Mouse (Mus musculus): ENCODE measurements at regions not wholly inside any gene's neighbourhood (a gene's known extent, or its start where the extent isn't known, plus 50 kb on each side); places are given as distances from the start of the nearest gene placed in this dataset.
A peak's percentile ranks its signal among the peaks of the same experiment; 100 is the strongest.

DNA sequence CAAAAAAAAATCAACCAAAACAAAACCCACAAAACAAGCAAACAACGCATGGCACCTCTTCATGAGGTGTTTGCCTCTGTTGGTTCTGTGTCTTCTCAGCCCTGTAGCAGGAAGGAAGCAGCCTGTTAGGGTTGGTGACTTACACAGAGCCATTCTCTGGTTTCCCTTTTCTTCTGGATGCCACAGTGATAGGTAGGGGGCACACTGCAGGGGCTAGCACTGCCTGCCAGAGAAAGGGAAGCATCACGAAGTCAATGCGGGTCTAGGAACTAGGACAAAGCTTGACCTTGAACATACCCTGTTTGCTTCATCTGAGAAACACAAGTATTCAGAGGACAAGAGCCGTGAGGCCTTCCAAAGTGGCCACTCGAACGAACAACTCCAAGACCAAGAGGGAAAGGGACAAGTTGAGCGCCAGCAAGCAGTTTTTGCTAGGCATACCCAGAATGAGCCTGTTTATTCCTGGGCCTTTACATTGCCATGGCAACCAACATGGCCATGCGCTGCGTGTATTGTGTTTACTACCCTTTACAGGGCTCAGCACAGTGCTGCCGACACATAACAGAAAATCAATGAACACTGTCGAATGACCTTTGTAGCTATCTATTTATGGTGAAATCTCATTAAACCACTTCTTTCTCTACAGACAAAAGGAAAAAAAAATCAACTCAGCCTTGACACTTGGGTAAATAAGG lies 91.9 kb upstream of the Dpt start:
- 24% methylated on average over 11 of the region's 11 CpGs for WGBS
- Histone ChIP-seq H3K4me2 (replicated peaks) (0 out of 2 replicates have a peak overlapping the region, but pooled peaks have one; percentile 15), H3K4me3 (replicated peaks; ENCODE audit: low read length) (no peak overlapping the region), H3K9ac (no peak overlapping the region), H3K27ac (no peak overlapping the region), H3K4me1 (replicated peaks; ENCODE audit: control insufficient read depth, insufficient read depth, low read length) (0 out of 2 replicates have a peak, but pooled peaks cover 4% of the 10 kb centered on the region), H3K9me3 (ENCODE audit: control insufficient read depth, low read length) (no peaks in the 10 kb centered on the region), H3K36me3 (replicated peaks; ENCODE audit: control insufficient read depth, insufficient read depth) (no peaks in the 10 kb centered on the region), H3K27me3 (ENCODE audit: control insufficient read depth, insufficient read depth, low read length) (no peaks in the 10 kb centered on the region)
- DNase-seq (ENCODE audit: low spot score) (peak; percentile 56), ATAC-seq (ENCODE audit: low FRiP score) (peak; percentile 95)

DNA sequence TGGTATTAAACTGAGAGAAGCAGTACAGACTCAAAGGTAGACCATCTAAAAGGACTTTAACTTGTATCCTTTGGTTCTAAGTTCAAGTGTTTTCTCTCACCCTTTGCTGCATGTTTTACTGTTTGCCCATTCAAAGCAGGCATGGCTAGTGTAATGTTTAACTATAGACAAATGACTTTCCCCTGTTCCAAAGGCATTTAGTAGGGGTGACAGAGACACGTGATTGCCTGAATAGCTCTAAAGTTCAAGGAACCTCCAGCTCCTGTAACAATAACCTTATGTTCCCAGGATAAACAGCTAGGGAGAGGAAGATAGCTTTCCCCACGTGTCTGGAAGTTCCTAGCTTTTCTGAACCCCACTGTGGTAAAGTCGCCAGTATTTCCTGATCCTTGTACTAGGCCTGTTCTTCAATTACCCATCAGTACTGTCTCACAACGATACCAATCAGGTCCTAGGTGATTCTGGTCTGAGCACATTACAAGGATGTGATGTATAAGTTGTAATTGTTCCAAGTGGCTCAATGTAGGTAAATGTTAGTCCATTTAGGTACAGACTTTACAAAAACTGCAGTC lies 92.8 kb upstream of the Dpt start:
- no peaks in the 10 kb centered on the region for H3K27me3 ChIP-seq (ENCODE audit: control insufficient read depth, insufficient read depth, low read length)
- 0 out of 2 replicates have a peak, but pooled peaks cover 4% of the 10 kb centered on the region for H3K4me1 ChIP-seq (replicated peaks; ENCODE audit: control insufficient read depth, insufficient read depth, low read length)
- no peak for DNase-seq (ENCODE audit: low spot score)
- no peak overlapping the region for H3K4me3 ChIP-seq (replicated peaks; ENCODE audit: low read length)
- no peaks in the 10 kb centered on the region for H3K36me3 ChIP-seq (replicated peaks; ENCODE audit: control insufficient read depth, insufficient read depth)
- H3K4me2 ChIP-seq (replicated peaks) = no peak overlapping the region
- H3K9me3 ChIP-seq (ENCODE audit: control insufficient read depth, low read length) = no peaks in the 10 kb centered on the region
- WGBS = 61% methylated on average over 4 of the region's 4 CpGs
- H3K9ac ChIP-seq = no peak overlapping the region
- ATAC-seq (ENCODE audit: low FRiP score) = no peak
- no peak overlapping the region for H3K27ac ChIP-seq

DNA sequence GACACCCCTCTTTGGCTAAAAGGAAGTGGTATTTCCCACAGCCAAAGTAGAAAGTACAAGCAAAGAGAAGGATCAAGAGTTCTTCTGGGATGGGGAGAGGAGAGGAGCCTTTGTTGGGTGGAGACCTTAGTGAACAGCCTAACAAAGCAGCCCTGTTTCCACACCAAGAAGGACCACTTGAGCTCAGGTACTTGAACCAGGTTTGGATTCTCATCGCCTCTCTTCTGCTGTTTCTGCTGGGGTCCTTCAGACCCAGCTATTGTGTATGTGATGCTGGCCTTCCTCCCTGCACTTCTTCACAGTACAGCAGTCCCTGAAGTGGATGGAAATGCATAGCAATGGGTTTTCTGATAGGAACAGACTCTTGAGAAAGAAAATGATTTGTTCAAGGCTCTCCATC lies 106.4 kb upstream of the Dpt start:
- DNase-seq (ENCODE audit: low spot score) (no peak), ATAC-seq (ENCODE audit: low FRiP score) (no peak)
- H3K4me2 ChIP-seq (replicated peaks) = no peak overlapping the region
- H3K27me3 ChIP-seq (ENCODE audit: control insufficient read depth, insufficient read depth, low read length) = no peaks in the 10 kb centered on the region
- H3K4me1 ChIP-seq (replicated peaks; ENCODE audit: control insufficient read depth, insufficient read depth, low read length) = no peaks in the 10 kb centered on the region
- H3K36me3 ChIP-seq (replicated peaks; ENCODE audit: control insufficient read depth, insufficient read depth) = no peaks in the 10 kb centered on the region
- H3K27ac ChIP-seq = no peak overlapping the region
- H3K9ac ChIP-seq = no peak overlapping the region
- H3K4me3 ChIP-seq (replicated peaks; ENCODE audit: low read length) = no peak overlapping the region
- WGBS = 100% methylated on average over 1 of the region's 1 CpGs
- no peaks in the 10 kb centered on the region for H3K9me3 ChIP-seq (ENCODE audit: control insufficient read depth, low read length)

DNA sequence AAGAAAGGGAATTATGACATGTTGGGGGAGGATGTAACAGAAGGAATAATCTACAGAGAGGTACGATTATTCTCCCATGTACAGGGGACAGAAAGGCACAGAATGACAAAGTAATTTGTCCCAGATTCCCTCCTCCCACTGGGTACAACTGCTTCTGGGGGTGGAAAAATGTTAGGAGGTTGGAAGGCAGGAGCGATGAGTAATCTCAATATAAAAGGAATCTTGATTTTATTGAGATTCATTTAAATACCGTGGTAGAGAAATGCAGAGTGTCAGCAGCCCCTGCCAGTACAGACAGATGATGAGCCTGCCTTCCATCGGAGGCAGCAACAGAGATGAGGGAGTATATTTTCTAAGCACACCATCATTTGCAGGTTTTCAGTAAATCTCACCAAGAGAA lies 107.1 kb upstream of the Dpt start:
- WGBS = 83% methylated on average over 4 of the region's 4 CpGs
- no peaks in the 10 kb centered on the region for H3K27me3 ChIP-seq (ENCODE audit: control insufficient read depth, insufficient read depth, low read length)
- no peaks in the 10 kb centered on the region for H3K9me3 ChIP-seq (ENCODE audit: control insufficient read depth, low read length)
- no peak for ATAC-seq (ENCODE audit: low FRiP score)
- no peak overlapping the region for H3K4me3 ChIP-seq (replicated peaks; ENCODE audit: low read length)
- H3K27ac ChIP-seq = no peak overlapping the region
- H3K36me3 ChIP-seq (replicated peaks; ENCODE audit: control insufficient read depth, insufficient read depth) = no peaks in the 10 kb centered on the region
- no peak overlapping the region for H3K9ac ChIP-seq
- no peak for DNase-seq (ENCODE audit: low spot score)
- no peaks in the 10 kb centered on the region for H3K4me1 ChIP-seq (replicated peaks; ENCODE audit: control insufficient read depth, insufficient read depth, low read length)
- H3K4me2 ChIP-seq (replicated peaks) = no peak overlapping the region

DNA sequence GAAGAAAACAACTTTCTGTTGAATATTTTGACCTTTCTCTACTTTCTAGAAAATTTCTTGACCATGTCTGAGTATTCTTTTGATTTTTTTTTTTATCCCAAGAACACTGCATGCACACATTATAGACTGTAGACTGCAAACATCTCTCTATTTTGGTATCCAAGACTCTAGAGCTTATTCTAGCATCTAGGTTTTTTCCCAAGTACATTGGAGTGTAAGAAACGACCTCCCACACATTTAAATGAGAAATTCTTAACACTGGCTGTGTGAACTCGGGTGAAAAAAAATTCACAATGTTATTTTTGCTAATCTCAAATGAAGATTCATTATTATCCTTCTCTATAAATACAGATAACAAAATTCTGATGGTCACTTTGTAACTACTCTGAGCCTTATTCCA lies 112.0 kb upstream of the Dpt start:
- no peak overlapping the region for H3K4me2 ChIP-seq (replicated peaks)
- no peaks in the 10 kb centered on the region for H3K9me3 ChIP-seq (ENCODE audit: control insufficient read depth, low read length)
- DNase-seq (ENCODE audit: low spot score) (no peak), ATAC-seq (ENCODE audit: low FRiP score) (no peak)
- H3K27me3 ChIP-seq (ENCODE audit: control insufficient read depth, insufficient read depth, low read length) = no peaks in the 10 kb centered on the region
- H3K4me1 ChIP-seq (replicated peaks; ENCODE audit: control insufficient read depth, insufficient read depth, low read length) = no peaks in the 10 kb centered on the region
- WGBS = 75% methylated on average over 2 of the region's 2 CpGs
- H3K27ac ChIP-seq = no peak overlapping the region
- H3K4me3 ChIP-seq (replicated peaks; ENCODE audit: low read length) = no peak overlapping the region
- no peaks in the 10 kb centered on the region for H3K36me3 ChIP-seq (replicated peaks; ENCODE audit: control insufficient read depth, insufficient read depth)
- no peak overlapping the region for H3K9ac ChIP-seq

DNA sequence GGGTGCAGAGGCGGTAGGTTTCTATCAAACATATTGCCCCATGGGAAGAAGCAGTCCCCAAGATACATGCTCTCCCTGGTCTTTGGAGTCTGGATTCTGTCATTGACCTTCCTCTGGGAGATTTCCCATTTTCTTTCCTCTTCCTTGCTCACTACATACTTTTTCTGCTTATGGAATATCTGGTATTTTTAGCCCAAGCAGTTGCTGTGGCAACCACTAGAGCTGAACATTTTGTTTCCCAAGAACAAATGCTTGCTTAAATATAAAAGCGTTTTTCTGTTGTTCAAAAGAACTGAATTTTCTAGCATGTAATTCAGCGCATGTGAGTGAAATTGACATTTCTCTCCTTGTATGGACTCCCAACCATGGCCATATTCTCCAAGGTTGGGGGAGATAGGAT lies 112.7 kb upstream of the Dpt start:
- WGBS = 94% methylated on average over 3 of the region's 3 CpGs

DNA sequence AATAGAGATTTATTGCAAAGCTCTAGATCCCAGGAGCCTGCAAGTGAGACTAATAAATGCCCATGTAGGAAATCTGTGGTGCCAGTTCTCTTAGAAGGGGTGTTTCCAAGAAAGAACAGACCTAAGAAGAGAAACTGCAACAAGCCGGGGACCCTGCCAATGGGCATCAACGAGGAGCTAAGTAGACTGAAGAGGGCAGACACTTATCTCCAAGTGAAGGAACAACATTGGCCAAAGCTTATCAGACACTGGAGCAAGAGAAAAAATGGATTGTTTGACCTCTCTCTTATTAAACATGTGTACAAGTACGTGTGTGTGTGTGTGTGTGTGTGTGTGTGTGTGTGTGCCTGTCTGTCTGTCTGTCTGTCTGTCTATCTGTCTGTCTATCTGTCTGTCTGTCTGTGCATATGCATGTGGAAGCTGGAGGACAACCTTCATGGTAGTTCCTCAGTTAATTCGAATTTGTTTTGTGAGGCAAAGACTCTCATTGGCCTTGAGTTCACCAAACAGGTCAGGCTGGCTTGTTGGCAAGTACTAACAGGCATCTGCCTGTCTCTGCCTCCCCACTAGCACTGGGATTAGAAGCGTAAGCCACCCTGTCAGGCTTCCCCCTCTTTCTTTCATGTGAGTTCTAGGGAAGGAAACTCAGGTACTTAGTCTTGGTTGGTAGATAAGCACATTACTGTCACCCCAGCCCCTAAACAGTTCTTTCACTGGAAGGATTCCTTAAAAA lies 113.4 kb upstream of the Dpt start:
- DNase-seq (ENCODE audit: low spot score) (no peak), ATAC-seq (ENCODE audit: low FRiP score) (no peak)
- no peaks in the 10 kb centered on the region for H3K9me3 ChIP-seq (ENCODE audit: control insufficient read depth, low read length)
- no peaks in the 10 kb centered on the region for H3K4me1 ChIP-seq (replicated peaks; ENCODE audit: control insufficient read depth, insufficient read depth, low read length)
- no peaks in the 10 kb centered on the region for H3K36me3 ChIP-seq (replicated peaks; ENCODE audit: control insufficient read depth, insufficient read depth)
- H3K27me3 ChIP-seq (ENCODE audit: control insufficient read depth, insufficient read depth, low read length) = no peaks in the 10 kb centered on the region
- WGBS = 92% methylated on average over 5 of the region's 5 CpGs
- no peak overlapping the region for H3K4me3 ChIP-seq (replicated peaks; ENCODE audit: low read length)
- H3K27ac ChIP-seq = no peak overlapping the region
- H3K4me2 ChIP-seq (replicated peaks) = no peak overlapping the region
- no peak overlapping the region for H3K9ac ChIP-seq

More for the DNA sequence above, 112.7 kb upstream of the Dpt start:
- no peak for DNase-seq (ENCODE audit: low spot score)
- H3K27me3 ChIP-seq (ENCODE audit: control insufficient read depth, insufficient read depth, low read length) = no peaks in the 10 kb centered on the region
- H3K36me3 ChIP-seq (replicated peaks; ENCODE audit: control insufficient read depth, insufficient read depth) = no peaks in the 10 kb centered on the region
- no peak overlapping the region for H3K4me2 ChIP-seq (replicated peaks)
- H3K9ac ChIP-seq = no peak overlapping the region
- ATAC-seq (ENCODE audit: low FRiP score) = no peak
- no peaks in the 10 kb centered on the region for H3K9me3 ChIP-seq (ENCODE audit: control insufficient read depth, low read length)
- no peaks in the 10 kb centered on the region for H3K4me1 ChIP-seq (replicated peaks; ENCODE audit: control insufficient read depth, insufficient read depth, low read length)
- H3K27ac ChIP-seq = no peak overlapping the region
- H3K4me3 ChIP-seq (replicated peaks; ENCODE audit: low read length) = no peak overlapping the region

DNA sequence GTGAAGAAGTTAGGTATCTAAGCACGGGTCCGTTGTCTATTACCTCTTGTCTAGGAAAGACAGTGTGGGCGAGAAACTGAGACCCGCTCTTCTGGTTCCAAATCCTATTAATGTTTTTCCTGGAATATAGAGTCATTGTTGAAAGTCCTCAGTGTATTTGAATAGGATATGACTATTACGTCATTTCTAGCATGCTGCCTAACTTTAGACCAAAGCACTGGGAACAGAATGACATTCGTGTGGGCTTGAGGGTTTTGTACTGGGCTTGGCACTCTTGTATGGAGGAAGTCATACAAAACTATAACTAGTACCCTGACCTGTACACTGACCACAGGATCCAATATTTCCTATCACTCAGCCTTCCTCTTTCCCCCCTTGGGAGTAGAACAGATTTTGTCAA lies 114.0 kb upstream of the Dpt start:
- no peak for ATAC-seq (ENCODE audit: low FRiP score)
- no peak overlapping the region for H3K9ac ChIP-seq

DNA sequence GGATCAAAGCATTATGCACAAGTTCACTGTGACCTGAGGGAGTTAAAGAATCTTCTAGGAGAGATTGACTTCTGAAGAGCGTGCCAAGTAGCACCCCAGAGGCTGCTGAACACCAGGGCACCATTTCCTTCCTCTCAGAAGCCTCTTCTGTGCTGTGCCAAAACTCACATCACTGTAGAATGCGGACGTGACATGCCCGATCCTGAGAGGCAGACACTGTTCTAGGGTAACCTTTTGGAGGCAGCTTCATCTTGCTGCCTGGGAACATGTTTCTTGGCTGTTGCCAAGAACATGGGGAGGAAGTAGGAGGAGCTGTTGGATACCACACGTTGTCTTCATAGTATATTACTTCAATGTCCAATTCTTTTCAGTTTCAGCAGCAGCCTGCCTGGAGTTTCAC lies 114.9 kb upstream of the Dpt start:
- no peak for DNase-seq (ENCODE audit: low spot score)
- 67% methylated on average over 5 of the region's 5 CpGs for WGBS
- Histone ChIP-seq H3K27me3 (ENCODE audit: control insufficient read depth, insufficient read depth, low read length) (no peaks in the 10 kb centered on the region), H3K4me3 (replicated peaks; ENCODE audit: low read length) (no peak overlapping the region), H3K27ac (no peak overlapping the region), H3K36me3 (replicated peaks; ENCODE audit: control insufficient read depth, insufficient read depth) (no peaks in the 10 kb centered on the region), H3K9ac (no peak overlapping the region), H3K9me3 (ENCODE audit: control insufficient read depth, low read length) (0 out of 2 replicates have a peak, but pooled peaks cover 6% of the 10 kb centered on the region), H3K4me1 (replicated peaks; ENCODE audit: control insufficient read depth, insufficient read depth, low read length) (no peaks in the 10 kb centered on the region), H3K4me2 (replicated peaks) (no peak overlapping the region)
- no peak for ATAC-seq (ENCODE audit: low FRiP score)

More for the DNA sequence above, 114.0 kb upstream of the Dpt start:
- H3K4me2 ChIP-seq (replicated peaks) = no peak overlapping the region
- WGBS = 94% methylated on average over 6 of the region's 6 CpGs
- H3K36me3 ChIP-seq (replicated peaks; ENCODE audit: control insufficient read depth, insufficient read depth) = no peaks in the 10 kb centered on the region
- no peaks in the 10 kb centered on the region for H3K4me1 ChIP-seq (replicated peaks; ENCODE audit: control insufficient read depth, insufficient read depth, low read length)
- H3K27ac ChIP-seq = no peak overlapping the region
- no peaks in the 10 kb centered on the region for H3K9me3 ChIP-seq (ENCODE audit: control insufficient read depth, low read length)
- DNase-seq (ENCODE audit: low spot score) = no peak
- no peaks in the 10 kb centered on the region for H3K27me3 ChIP-seq (ENCODE audit: control insufficient read depth, insufficient read depth, low read length)
- H3K4me3 ChIP-seq (replicated peaks; ENCODE audit: low read length) = no peak overlapping the region
